9 mouse cellular contexts compared by ENCODE assay signal in genomic region chr14:25594611-25595010, GRCm38 (mm10).
DNase-seq lines count a peak whose midpoint lies in the region; ATAC-seq lines count a peak whose summit lies in the region.
"Had no signal": no experiment of that assay in that cellular context is flagged by ENCODE, and none has a peak within 500 bp of the region (broad histone marks: within the 10 kb centered on the region; RNA-seq: fewer than 3 reads in every experiment).

No protein-coding gene starts in this region.

- no peaks in the 10 kb centered on the region for H3K9me3 ChIP-seq in midbrain, embryonic 10.5 days (replicated peaks)
- H3K9me3 ChIP-seq in midbrain, embryonic 11.5 days (ENCODE audit: control insufficient read depth, low read length), result no peaks in the 10 kb centered on the region
- no peaks in the 10 kb centered on the region for H3K9me3 ChIP-seq in forebrain, embryonic 14.5 days (replicated peaks; ENCODE audit: control insufficient read depth, low read length)
- H3K9me3 ChIP-seq in kidney, embryonic 15.5 days (replicated peaks), result no peaks in the 10 kb centered on the region

- H3K4me1 ChIP-seq in midbrain, embryonic 10.5 days, result peaks cover 52% of the 10 kb centered on the region
- H3K4me1 ChIP-seq in midbrain, embryonic 11.5 days (ENCODE audit: control insufficient read depth, insufficient read depth, low read length), result peaks cover 18% of the 10 kb centered on the region
- peaks cover 19% of the 10 kb centered on the region for H3K4me1 ChIP-seq in forebrain, embryonic 14.5 days (ENCODE audit: control insufficient read depth, insufficient read depth, low read length)
- H3K4me1 ChIP-seq in kidney, embryonic 15.5 days, result peaks cover 22% of the 10 kb centered on the region

- H3K27ac ChIP-seq in midbrain, embryonic 10.5 days (replicated peaks), result peak overlapping the region; percentile 53; the same call in 1 of the 2 replicates
- H3K27ac ChIP-seq in midbrain, embryonic 11.5 days (ENCODE audit: low read depth, low read length), result no peak overlapping the region
- H3K27ac ChIP-seq in forebrain, embryonic 14.5 days (ENCODE audit: low read depth, low read length), result peak overlapping the region; percentile 72; the same call in 1 of the 2 replicates
- H3K27ac ChIP-seq in kidney, embryonic 15.5 days, result peak overlapping the region; percentile 63

- H3K4me3 ChIP-seq in midbrain, embryonic 10.5 days, result no peak overlapping the region
- no peak overlapping the region for H3K4me3 ChIP-seq in midbrain, embryonic 11.5 days (ENCODE audit: low read depth, low read length)
- no peak overlapping the region for H3K4me3 ChIP-seq in forebrain, embryonic 14.5 days (ENCODE audit: low read depth, low read length)
- H3K4me3 ChIP-seq in kidney, embryonic 15.5 days (replicated peaks), result no peak overlapping the region

- ATAC-seq in midbrain, embryonic 11.5 days (ENCODE audit: low FRiP score), result no peak
- no peak for ATAC-seq in forebrain, embryonic 14.5 days
- 0 out of 2 replicates have a peak, but pooled peaks have one; percentile 33 for ATAC-seq in kidney, embryonic 15.5 days (replicated peaks; ENCODE audit: low FRiP score)

- no peak overlapping the region for H3K4me2 ChIP-seq in midbrain, embryonic 11.5 days
- no peak overlapping the region for H3K4me2 ChIP-seq in forebrain, embryonic 14.5 days (ENCODE audit: low read length)
- no peak overlapping the region for H3K4me2 ChIP-seq in kidney, embryonic 15.5 days

- 53% methylated on average over 4 of the region's 4 CpGs for WGBS in midbrain, embryonic 10.5 days
- 40% methylated on average over 4 of the region's 4 CpGs for WGBS in midbrain, embryonic 11.5 days
- 67% methylated on average over 4 of the region's 4 CpGs for WGBS in forebrain, embryonic 14.5 days
- WGBS in kidney, embryonic 15.5 days, result 53% methylated on average over 4 of the region's 4 CpGs

- intact Hi-C loops in heart, postnatal 25 days (cut with DNase I), result no loop called here

- DNase-seq in midbrain, embryonic 10.5 days (ENCODE audit: low spot score), result no peak
- no peak for DNase-seq in midbrain, embryonic 11.5 days (ENCODE audit: low spot score, missing footprints)
- no peak for DNase-seq in forebrain, embryonic 14.5 days (ENCODE audit: low spot score)
- DNase-seq in splenic B cell, adult 2 months (ENCODE audit: low read depth, low spot score), result peak; percentile 15
- DNase-seq in adrenal gland, adult 18-20 months (ENCODE audit: low spot score in 2 of 2), result no peak
- DNase-seq in right cerebral cortex, postnatal 4 days, result no peak
- DNase-seq in heart, postnatal 25 days (ENCODE audit: low spot score), result no peak
- DNase-seq: lung, postnatal 36 days had no signal

- H3K9ac ChIP-seq in midbrain, embryonic 11.5 days (ENCODE audit: low read length), result no peak overlapping the region
- no peak overlapping the region for H3K9ac ChIP-seq in forebrain, embryonic 14.5 days (ENCODE audit: low read length)
- H3K9ac ChIP-seq in kidney, embryonic 15.5 days, result no peak overlapping the region

- peaks cover 87% of the 10 kb centered on the region for H3K36me3 ChIP-seq in midbrain, embryonic 10.5 days
- peaks cover 8% of the 10 kb centered on the region; the same call in 1 of the 2 replicates for H3K36me3 ChIP-seq in midbrain, embryonic 11.5 days (ENCODE audit: control insufficient read depth, insufficient read depth, low read length)
- H3K36me3 ChIP-seq in forebrain, embryonic 14.5 days (ENCODE audit: control insufficient read depth, insufficient read depth, low read length), result peaks cover 44% of the 10 kb centered on the region
- peaks cover 68% of the 10 kb centered on the region for H3K36me3 ChIP-seq in kidney, embryonic 15.5 days
- H3K36me3 ChIP-seq in splenic B cell, adult 2 months (ENCODE audit: control insufficient read depth, insufficient read depth, low read length, poor library complexity, severe bottlenecking), result no peaks in the 10 kb centered on the region; the same call in none of the 2 replicates

- H3K27me3 ChIP-seq in midbrain, embryonic 10.5 days (ENCODE audit: low read depth, poor library complexity, severe bottlenecking), result no peaks in the 10 kb centered on the region
- H3K27me3 ChIP-seq in midbrain, embryonic 11.5 days (ENCODE audit: control insufficient read depth, insufficient read depth, low read length), result no peaks in the 10 kb centered on the region
- H3K27me3 ChIP-seq in forebrain, embryonic 14.5 days (replicated peaks; ENCODE audit: control insufficient read depth, insufficient read depth, low read length), result no peaks in the 10 kb centered on the region
- H3K27me3 ChIP-seq in kidney, embryonic 15.5 days, result no peaks in the 10 kb centered on the region
- no peaks in the 10 kb centered on the region for H3K27me3 ChIP-seq in splenic B cell, adult 2 months (ENCODE audit: control insufficient read depth, insufficient read depth, low read length, poor library complexity, severe bottlenecking)
